Mouse (Mus musculus) bone marrow, adult 2 months (tissue): ENCODE measurements around the gene Tmc1. TPM values are rescaled to one million over a fixed set of nuclear protein-coding genes. Genes with fewer than 3 reads are reported as not detected.

Source experiments
- H3K27ac ChIP-seq: fragments of 200-500 bp; 2 replicates; pipeline ENCODE4 v1.5.1; 2012; ENCODE audit warnings: low read depth, mild to moderate bottlenecking, control low read depth, inconsistent platforms, low read length; ENCODE audit not compliant: control insufficient read depth, poor library complexity, insufficient read depth
- H3K4me1 ChIP-seq: fragments of 200-500 bp; 2 replicates; pipeline ENCODE4 v1.6.1; 2011; ENCODE audit warnings: low read length; ENCODE audit not compliant: control insufficient read depth, insufficient read depth
- H3K4me3 ChIP-seq: fragments of 200-500 bp; replicated peaks from 2 replicates; pipeline ENCODE3; 2011; ENCODE audit warnings: mild to moderate bottlenecking, low read depth, low read length, control low read depth; ENCODE audit not compliant: control insufficient read depth
- CTCF ChIP-seq: fragments of 200-500 bp; IDR thresholded peaks from 2 replicates; pipeline ENCODE4 v1.5.1; 2011; ENCODE audit warnings: low read length, control low read depth; ENCODE audit not compliant: control insufficient read depth, insufficient read depth
- POLR2A ChIP-seq: fragments of 200-500 bp; IDR thresholded peaks from 2 replicates; pipeline ENCODE4 v1.6.1; 2011; ENCODE audit warnings: low read depth, mild to moderate bottlenecking, control low read depth, low read length, borderline replicate concordance; ENCODE audit not compliant: control insufficient read depth
- WGBS: fragments of 180-500 bp; shearing (Covaris S2); methylation state at CpG from one replicate; pipeline ENCODE4 v1.1.7; 2018; 5-methylcytosine and 5-hydroxymethylcytosine counted together
- polyA plus RNA-seq: library from polyadenylated mRNA; stranded (reverse); fragments of >200 nt; gene quantifications from 2 replicates; pipeline ENCODE4 v1.2.4, GENCODE M21; 2011; ENCODE audit warnings: low replicate concordance; ENCODE audit not compliant: missing spikeins, insufficient read depth, insufficient read length

Gene Tmc1
- polyA plus RNA-seq, 1 experiment: 5.4 TPM

DNA sequence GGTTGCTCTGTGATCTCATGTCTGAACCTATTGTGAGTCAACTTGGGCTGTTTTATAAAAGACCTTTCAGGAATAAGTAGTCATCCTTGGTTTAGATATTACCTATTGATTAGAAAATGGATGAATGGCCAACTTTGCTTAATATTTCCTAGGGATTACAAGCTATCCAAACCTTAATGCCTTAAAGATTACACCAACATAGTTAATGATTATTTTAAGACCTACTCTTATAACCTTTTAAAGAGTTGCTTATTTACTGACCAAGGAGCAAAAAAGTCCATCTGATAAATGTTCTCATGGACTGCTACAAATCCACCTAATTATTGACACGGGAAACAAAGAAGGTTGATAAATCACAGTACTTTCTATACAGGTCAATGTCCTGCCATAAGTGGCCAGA lies 209.4 kb downstream of the Tmc1 start:
- 74% methylated on average over 1 of the region's 1 CpGs for WGBS
- no peak for TF ChIP-seq POLR2A
- no peak for TF ChIP-seq CTCF
- Histone ChIP-seq H3K4me3 (no peak overlapping the region), H3K27ac (no peak overlapping the region), H3K4me1 (no peaks in the 10 kb centered on the region)

Other genes starting within 250 kb of the Tmc1 start
- gene Aldh1a7, start 226.6 kb downstream of the Tmc1 start, polyA plus RNA-seq: 7.3 and 9.6 TPM in 2 replicates